Mouse (Mus musculus): ENCODE measurements at regions not wholly inside any gene's neighbourhood (a gene's known extent, or its start where the extent isn't known, plus 50 kb on each side); places are given as distances from the start of the nearest gene placed in this dataset.

GRCm38 (mm10) chr14:76356161-76356560, 58.6 kb upstream of the Tsc22d1 start:
- ATAC-seq (replicated peaks; ENCODE audit: low FRiP score, low TSS enrichment, poor library complexity, severe bottlenecking), result no peak

DNA sequence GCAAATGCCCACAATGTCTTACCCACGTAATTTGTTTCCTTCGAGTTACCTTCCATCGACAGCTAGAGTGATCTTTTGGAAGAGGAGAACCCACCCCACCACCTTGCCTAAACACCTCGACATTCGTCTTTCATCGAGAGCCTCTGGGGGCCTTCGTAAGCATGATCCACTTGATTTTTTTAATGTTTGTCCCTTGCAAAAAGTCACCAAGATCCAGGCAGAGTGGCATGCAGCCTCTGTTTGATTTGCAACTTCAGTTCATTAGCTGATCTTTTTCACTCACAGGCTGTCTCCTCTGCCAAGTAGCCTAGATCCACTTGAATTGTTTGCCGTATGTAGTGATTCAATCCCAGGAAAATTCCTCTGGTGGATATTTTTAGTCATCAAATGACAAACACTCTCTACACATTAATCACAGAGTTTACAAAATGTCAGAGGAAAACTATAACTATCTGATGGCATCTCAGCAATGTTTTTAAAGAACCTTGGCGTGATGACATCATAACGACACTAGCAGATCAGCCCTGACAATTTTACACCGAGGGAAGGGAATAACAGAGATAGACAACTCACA, 54.8 kb upstream of the Tsc22d1 start:
- ATAC-seq (replicated peaks; ENCODE audit: low FRiP score, low TSS enrichment, poor library complexity, severe bottlenecking), result no peak

DNA sequence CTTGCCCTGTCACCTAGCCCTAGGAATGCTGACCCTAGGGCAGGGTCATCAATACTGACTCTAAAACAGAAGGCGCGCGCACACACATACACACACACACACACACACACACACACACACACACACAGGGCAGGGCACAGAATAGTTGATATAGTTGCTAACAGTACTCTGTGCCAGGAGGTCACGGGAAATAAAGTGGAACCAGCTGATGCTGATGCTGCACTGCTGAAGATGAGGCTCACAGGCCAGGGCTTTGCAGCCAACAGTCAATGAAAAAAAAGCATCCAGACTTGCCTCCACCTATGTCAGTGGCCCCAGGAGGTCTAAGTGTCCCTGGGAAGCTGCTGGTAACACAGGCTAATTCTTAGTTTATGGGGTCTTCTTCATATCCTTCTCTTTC, 50.7 kb upstream of the Tsc22d1 start:
- ATAC-seq (replicated peaks; ENCODE audit: low FRiP score, low TSS enrichment, poor library complexity, severe bottlenecking), result no peak

Data from megakaryocyte-erythroid progenitor cell, adult 5-6 weeks (primary cell).